Mouse (Mus musculus) left cerebral cortex, adult 11 months (tissue): ENCODE data around the gene Baiap2l2.
A peak's percentile ranks its signal among the peaks of the same experiment; 100 is the strongest.

ENCODE experiments used
- DNase-seq: peaks from one replicate; pipeline ENCODE4 v3.0.0; 2022; ENCODE audit warnings: low spot score

Gene Baiap2l2

DNA sequence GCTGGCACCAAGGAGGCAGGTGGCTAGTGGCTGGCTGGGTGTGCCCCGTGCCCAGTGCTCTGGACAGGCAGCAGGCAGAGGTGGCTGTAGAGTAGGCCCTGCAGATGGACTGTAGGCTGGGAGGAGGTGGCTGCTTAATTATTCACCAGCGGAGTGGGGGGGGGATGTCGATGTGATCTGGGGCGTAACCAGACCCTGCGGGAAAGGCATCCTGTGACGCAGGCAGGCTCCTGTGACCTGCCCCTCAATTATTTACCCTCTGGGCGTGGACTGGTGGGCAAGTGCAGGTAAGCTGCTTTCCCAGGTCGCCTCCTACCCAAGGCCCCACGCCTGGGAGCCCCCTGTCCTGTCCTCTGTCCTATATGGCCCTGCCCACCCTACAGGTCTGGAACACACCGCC lies at the start of gene Baiap2l2:
TSS of gene Baiap2l2 (minus strand) at position 139 of the 400 bp plus-strand sequence.
- DNase-seq, result no peak

DNA sequence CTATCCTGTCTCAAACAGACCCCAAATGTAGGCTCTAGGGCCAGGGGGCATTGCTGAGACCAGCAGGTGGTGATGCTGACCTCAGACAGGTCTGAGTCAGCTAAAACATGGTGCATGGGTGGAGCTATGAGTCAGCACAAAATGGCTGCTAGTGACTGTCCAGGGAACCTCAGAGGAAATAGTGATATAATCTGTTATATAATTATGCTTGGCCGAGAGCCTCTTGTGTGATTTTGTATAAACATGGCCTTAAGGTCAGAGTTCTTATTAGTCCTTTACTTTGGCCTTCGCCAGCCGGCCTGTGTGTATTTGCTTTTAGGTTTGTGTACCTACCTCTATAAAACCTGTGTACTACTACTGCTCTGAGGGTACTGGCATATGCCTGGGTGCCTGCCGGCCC lies 48.1 kb upstream of the Baiap2l2 start:
- no peak for DNase-seq

DNA sequence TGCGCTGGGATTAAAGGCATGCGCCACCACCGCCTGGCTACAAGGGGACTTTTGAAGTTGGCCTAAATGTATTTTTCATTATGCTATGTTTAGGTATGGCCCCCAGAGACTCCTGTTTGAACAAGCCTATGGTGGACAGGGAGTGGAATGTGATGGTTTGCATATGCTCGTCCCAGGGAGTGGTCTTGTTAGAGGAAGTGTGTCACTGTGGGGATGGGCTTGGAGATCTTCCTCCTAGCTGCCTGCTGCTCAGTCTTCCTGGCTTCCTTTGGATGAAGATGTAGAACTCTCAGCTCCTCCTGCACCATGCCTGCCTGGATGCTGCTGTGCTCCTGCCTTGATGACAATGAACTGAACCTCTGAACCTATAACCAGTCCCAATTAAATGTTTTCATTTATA lies 45.2 kb upstream of the Baiap2l2 start:
- DNase-seq, result no peak

DNA sequence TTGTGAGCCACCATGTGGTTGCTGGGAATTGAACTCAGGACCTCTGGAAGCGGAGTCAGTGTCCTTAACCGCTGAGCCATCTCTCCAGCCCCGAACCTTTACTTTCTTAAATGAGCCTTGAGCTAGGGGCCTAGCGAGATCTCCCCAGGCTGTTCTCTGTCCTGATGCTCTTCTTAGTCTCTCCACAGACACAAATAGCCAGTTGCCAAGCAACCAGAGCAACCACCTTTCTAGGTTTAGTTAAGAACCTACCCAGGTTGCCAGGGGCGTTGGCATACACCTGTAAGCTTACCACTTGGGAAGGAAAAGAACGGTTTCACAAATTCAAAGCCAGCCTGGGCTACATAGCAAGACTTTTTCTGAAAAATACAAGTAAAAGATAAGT lies 44.6 kb upstream of the Baiap2l2 start:
- no peak for DNase-seq

DNA sequence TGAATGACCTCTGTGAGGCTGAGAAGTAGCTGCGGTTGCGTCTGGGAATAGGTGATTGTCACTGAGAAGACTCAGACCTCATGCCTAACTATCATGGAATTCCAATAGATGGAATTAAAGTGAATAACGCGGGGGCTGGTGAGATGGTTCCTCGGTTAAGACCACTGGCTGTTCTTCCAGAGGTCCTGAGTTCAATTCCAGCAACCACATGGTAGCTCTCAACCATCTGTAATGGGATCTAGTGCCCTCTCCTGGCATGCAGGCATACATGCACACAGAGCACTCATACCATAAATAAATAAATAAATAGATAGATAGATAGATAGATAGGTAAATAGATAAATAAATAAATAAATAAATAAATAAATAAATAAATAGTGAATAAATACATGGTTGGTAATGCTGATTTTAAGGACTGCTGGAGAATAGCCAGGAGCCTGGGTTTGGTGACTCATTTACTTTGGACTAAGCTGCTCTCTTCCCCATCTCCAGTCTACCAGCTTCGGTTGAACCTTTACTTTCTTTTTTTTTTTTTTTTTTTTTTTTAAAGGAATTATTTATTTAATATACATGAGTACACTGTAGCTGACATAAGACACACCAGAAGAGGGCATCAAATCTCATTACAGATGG lies 44.1 kb upstream of the Baiap2l2 start:
- DNase-seq, result no peak

DNA sequence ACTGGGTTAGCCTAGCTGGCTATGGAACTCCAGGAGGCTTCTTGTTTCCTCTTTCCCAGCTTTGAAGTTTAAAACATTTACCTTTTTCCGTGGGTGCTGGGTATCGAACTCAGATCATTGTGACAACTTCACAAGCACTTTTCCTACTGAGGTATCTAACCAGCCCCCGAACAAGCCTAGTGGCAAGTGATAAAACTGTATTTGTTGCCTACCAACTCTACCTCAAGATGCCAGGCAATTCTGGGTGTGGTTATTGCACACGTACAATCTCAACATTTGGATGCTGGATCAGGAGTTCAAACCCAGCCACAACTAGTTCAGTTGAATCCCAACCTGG lies 43.6 kb upstream of the Baiap2l2 start:
- DNase-seq, result no peak

DNA sequence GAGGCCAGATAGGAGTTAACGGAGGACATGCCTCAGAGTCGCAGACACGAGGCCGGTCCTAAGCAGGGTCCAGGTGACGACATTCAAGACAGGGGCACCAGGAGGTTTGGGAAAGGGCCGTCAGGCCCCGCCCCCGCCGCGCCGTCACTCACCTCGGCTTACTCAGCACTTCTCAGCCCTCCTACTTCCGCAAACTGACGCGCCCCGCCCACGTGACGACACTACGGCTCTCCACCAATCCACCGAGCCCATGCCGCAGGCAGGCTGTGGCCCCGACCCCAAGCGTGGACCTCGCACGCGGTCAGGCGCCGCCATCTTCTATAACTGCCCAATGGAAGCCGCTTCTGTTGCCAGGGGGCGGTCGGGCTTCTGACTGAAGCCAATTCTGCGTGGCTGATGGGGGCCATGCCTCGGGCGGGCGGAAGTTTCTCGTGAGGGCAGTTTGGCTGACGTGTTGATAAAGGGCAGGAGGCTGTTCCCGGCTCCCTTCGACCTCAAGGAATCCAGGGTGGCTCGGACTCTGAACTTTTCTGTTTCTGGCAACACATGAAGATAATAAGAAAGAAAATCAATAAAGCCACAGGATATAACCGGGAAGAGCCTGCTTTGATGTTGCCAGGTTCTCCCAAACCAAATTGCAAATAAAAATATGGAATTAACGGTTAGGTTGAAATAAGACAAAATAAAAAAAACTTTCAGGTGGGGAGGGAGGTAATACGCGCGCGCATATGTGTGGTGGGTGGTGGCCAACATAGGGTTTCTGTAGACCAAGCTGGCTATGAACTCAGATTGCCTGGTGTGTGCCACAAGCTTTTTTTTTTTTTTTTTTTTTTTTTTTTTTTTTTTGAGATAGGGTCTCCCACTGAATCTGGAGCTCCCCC lies 43.0 kb upstream of the Baiap2l2 start, which contains the start of gene Pla2g6:
TSS of gene Pla2g6 (minus strand) at position 333 of the 881 bp plus-strand sequence.
- peak; percentile 99 for DNase-seq

DNA sequence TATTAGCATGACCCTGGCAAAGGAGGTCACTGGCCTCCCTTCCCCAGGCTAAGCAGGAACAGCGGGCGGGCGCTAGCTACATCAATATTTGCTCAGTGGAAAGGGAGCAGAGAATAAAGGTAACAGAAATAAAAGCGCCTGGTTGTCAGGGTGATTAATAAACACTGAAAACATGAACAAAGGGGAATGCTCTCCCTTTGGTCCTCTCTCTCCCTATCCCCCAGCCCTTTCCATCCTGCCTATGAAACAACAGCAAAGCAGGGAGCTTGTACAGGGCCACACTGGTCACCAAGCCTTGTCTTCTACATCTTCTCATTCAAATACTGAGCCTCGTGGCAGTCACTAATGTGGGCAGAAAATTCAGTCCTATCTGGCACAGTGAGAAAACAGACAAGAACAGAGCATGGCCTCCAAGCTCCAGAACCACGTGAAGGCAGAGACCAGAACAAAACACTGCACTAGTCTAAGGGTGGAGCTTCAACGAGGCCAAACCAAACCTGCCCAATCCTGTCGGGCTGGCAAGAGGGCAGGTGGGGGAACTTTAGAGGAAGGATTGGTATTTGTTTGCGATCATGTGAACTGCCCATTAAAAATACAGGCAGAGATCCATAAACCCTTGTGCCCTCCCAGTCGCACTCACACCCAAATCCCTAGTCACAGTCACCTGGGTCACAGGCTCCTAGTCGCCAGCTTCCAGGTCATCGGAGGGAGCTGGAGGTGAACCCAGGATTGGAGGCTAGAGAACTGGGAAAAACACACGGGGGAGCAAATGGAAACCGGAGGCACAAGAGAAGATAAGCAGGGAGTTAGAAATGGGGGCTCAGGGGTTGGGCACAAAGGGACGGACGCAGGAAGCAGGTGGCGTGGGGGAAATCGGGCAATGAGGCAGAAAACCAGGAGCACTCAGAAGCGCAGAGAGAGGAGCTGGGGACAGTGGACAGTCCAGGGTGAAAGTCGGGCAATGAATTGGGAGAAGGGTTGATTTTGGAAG lies 41.9 kb upstream of the Baiap2l2 start:
- DNase-seq, result peak; percentile 47

DNA sequence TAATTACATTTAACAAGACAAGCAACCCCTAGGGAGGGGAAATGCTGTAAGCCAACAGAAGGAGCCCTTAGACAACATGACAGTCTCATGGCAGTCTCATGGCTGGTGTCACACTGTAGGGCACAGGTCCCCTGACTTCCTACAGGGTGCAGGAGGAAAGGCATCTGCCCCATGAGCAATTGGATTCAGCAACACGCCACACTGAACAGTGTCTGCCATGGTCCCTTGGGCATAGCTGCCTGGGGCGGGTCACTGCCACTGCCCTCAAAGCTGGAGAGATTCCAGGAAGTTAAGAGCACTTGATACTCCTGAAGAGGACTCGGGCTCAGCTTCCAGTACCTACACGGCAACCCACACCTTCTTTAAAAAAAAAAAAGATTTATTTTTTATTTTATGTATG lies 40.9 kb upstream of the Baiap2l2 start:
- DNase-seq, result no peak

DNA sequence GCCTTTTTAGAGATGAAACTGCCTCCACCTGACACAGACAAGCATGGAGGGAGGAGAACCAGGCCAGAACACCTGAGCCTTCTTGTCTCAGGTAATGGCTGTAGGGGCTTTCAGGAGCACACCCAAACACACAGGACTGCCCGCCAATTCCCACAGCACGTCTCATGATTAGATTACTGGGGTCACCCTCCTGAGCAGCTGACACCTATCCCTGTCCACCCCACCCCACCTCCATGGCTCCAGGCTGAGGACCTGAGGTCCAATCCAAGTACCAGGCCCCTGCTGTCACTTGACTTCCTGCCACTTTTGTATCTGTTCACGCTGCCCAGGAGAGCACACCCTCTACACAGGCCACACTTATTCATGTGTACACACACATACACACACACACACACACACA lies 40.4 kb upstream of the Baiap2l2 start:
- no peak for DNase-seq

DNA sequence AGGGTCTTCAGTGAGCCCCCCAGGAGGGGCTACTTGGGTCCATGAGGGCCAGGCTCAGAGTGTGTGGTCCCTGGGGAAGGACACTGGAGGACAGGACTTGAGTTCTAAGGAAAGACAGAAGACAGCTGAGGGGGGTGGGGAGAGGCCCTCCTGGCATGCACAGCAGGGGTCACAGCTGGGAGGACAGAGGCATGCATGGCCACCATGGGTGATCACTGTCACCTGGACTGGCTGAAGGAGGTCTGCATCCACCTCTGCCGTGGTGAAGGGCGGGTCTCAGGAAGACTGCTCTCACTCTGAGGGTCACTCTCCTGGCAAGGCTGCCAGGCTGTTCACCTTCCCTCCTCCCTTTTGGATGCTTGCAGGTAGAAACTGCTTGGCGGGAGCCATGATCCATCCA lies 39.0 kb upstream of the Baiap2l2 start:
- no peak for DNase-seq

DNA sequence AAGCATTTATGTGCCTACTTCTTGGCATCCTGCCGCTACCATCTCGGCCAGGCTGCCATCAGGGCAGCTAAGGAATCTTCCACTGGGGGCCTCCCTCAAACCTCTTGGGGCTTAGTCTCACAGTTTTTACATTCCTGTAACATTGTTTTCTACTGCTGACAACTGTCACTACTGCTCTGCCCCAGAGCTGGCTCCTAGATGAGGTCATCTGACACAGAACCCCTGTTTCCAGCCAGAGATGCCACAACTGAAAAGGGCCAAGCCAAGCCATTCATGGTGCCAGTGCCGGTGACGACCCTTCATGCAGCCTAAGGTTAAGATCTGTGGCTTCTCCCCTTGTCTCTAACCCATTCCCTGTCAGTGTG lies 38.4 kb upstream of the Baiap2l2 start:
- no peak for DNase-seq

DNA sequence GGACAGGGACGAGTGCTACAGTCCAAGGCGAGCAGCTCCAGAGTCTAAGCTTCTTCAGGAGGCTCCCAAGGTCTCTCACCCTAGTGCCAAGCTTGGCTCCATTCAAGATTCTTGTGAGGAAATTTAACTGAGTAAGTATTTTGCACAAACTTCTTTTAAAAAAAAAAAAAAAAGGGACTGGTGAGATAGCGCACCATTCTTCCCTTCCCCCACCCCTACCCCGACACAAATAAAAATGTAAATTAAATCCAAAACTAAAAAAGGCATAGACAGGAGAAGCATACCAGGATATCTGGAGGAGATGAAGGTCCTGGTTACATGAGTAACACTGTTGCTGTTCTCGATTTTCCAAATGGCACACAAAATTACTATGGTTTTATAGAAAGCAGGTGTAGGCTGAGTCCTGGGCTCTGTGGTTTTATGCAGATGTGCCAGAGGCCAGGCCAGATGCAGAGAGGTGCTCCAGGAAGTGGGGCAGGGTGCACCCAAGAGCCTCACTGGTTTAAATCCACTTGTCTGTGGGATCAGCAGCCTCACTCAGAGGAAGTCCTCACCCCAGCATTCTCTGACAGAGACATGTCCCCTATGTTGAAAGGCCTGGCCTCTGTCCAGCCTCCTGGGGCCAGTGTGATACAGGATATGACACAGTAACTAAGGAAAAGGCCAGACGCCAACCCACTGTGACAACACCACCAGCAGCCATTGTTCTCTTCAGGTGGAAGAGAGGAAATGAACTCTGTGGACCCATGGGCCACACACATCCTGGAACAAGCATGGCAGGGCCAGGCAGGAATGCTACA lies 37.9 kb upstream of the Baiap2l2 start:
- no peak for DNase-seq

DNA sequence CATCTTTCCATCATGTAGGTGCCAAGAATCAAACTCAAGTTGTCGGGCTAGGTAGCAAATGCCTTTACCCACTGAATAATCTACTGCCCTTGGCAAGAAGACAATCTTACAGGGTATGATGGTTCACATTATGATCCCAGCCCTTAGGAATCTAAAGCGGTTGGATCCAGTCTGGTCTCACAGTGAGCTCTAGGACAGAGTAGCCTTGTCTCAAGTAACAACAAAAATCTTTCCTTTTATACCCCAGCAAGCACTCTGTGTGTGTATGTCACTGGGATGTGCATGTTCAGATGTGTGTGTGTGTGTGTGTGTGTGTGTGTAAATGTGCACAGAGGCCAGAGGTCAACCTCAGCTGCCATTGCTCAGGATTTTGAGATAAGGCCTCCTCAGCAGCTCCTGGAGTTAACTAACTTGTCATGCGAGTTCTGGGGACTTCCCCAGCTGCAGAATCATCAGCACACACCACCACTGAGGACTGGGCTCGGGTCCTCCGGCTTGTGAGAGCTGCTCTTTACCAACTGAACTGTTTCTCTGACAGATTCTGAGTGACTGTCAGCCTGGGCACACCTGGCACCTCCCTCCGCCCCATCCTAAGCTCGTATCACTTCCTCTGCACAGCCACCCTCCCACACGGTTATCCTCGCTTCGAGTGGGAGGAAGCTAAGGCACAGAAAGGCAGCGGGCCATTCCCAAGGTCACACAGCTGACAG lies 37.1 kb upstream of the Baiap2l2 start:
- DNase-seq, result no peak

DNA sequence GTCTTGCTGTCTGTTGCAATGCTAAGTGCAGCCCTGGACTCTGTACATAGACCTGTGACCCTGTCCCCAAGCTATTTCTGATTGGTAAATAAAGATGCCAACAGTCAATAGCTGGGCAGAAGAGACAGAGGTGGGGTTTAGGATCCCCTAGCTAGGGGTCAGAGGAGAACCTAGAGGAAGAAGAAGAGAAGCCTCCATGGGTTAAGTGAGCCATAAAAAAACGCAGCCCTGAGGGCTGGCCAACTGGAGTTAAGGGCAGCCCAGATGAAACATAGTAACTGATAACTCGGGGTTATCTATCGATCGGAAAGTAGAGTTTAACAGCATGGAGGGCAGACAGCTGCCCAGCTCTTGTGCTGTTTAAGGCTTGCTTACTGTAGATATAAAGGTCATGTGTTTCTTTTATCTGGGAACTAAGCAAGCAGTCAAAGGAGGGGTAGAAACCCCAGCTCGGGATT lies 36.4 kb upstream of the Baiap2l2 start:
- DNase-seq, result no peak

DNA sequence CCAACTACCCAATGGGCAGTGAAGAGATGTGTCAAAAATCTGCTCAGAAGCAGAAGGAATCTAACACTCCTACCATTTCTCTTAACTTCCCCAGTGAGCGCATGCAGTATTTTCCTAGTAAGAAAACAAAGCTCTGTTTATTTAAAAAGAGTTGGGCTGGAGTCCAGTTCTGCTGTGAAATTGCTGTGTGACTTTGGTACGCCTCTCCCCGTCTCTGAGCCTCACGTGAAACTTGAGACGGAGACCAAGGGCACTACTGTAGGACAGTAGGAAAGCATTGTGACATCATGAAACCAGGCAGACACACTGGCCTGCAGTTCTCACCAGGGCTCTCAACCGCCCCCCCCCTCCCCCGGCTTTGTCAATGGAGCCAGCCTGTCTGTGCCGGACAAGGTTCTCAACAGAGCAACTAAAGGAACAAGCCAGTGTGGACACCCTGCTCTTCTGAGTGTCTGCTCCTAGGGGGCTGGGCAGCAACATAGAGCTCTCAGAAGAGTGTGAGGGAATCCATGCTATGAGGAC lies 28.6 kb upstream of the Baiap2l2 start:
- no peak for DNase-seq

DNA sequence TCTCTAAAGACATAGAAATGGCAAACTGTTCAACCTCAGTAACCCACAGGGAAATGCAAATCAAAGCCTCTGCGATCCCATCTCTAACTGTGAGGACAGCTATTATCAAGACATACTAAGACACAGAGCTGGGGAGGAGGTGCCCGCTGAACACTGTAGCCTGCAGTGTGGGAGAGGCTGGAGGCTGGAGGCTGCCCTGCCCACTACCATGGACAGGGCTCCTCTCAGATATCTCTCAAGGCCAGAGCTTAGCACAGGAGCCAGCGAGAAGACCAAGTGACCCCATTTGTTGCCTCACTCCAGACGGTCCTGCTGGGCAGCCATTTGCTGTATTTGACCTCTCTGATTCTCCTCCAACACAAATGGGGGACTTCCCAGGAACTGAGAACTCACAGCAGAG lies 22.5 kb upstream of the Baiap2l2 start:
- DNase-seq, result no peak

DNA sequence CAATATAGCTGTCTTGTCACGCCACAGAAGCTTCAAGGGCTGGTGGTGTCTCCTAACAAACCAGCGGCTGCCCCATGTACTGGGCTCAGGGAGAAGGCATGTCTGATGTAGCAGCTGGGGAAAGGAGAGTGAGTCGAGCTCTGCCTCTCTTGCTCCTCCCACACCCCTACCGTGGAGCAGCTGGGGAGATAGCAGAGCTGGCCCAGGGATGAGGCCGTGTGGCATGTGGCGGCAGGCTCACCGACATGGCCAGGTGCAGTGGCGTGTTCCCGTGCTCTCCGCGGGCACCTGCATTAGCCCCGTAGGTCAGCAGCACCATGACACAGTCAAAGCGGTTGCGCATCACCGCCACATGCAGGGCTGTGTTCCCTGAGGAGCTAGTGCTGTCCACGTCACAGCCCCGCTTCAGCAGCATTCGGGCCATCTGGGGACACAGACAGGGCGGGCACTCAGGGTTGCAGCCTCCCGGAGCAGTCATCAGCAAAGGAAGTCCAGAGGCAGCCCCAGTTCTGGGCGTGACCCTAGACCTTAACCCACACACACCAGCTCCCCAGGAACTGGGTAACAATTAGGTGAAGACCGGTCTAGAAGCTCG lies 20.8 kb upstream of the Baiap2l2 start:
- no peak for DNase-seq

DNA sequence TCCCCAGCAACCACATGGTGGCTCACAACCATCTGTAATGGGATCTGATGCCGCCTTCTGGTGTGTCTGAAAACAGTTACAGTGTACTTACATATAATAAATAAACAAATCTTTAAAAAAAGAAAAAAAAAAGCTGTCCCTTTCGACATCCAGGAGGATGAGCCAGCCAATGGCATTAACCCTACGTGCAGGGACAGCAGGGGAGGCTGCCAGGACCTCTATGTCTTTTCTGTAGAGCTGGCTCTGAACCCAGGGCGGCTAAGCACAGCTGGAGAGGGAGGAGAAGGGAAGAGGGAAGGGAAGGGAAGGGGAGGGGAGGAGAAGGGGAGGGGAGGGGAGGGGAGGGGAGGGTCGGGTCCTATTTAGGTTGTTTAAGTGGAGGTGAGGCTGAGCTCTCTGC lies 19.5 kb upstream of the Baiap2l2 start:
- DNase-seq, result no peak

DNA sequence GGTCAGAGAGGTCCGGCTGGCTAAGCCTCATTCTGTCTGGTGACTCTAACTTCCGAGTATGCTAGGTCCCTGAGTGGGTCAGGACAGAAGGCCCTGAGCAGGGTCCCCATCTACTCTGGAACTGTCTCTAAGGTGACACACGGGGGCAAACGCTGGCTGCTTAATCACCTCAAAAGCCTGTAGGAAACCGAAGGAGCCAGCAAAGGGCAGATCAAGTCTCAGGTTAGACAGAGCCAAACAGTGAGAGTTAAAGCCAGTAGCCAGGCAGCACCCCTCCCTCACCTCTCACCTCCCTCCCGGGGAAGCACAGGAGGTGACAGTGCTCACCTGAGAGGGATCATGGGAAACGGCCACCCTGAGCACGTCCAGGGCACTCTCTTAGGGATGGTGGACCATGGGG lies 18.4 kb upstream of the Baiap2l2 start:
- no peak for DNase-seq
